Mouse (Mus musculus): ENCODE data around the gene Rps3.

Rps3 gene

DNA sequence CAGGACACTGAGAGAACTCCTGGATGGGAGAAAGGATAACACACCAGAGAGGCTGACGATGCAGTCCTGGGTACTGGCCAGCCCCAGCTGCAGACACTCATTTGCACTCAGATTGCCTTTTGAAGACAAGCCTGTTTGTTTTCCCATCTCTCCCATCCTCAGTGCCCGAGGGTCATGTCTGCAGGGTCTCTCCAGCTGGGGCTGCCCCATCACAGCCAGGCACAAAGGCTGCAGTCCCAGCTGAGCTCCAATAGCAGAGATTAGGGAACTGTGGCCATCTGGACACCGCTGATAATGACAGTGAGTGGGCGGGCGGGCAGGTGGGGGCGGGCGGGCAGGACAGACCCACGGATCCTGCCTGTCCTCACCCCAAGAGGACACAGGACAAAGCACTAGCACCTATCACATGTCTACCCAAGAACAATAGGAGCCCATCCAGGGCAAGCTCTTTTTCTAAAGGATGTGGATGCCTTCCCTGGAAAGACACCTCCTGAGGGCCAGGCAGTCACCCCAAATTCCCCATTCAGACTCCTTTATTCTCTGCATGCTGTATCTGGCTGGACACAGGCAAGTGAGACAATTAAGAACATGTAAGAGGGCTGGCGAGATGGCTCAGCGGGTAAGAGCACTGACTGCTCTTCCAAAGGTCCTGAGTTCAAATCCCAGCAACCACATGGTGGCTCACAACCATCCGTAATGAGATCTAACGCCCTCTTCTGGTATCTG is 8.5 kb downstream of the Rps3 start:
- DNase-seq, result peak; percentile 81

GRCm38 (mm10) chr7:99473638-99474407 is 9.7 kb downstream of the Rps3 start:
- peak; percentile 32 for DNase-seq

- no peak for DNase-seq
Measured at GRCm38 (mm10) chr7:99471578-99471977, 12.0 kb downstream of the Rps3 start.

DNA sequence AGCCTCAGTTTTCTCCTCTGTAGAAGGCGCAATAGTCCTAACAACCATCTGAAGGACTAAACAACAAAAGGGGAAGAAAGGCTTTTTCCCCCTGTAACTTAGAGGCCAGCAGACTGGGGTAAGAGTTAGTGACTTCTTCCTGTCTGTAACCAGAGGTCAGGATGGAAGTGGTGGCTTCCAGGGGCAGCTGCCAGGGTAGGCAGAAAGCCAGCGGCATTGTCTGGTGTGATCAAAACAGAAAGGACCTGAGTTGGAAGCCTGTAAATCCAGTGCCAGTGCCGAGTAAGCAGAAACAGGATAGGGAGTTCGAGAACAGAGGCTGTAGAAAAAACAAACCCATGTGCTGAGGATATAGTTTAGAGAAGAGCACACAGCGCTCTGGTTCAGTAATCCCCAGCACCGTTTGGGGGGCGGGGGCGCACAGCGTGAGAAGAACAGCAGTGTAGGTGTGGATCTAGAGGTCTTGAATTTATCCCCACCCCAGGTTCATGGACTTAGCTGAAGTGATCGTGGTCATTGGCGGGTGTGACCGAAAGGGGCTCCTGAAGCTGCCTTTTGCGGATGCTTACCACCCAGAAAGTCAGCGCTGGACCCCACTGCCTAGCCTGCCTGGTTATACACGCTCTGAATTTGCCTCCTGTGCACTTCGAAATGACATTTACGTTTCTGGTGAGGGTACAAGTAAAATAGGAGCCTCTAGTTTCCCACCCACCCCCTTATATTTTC is 13.7 kb downstream of the Rps3 start:
- DNase-seq, result peak; percentile 60

DNA sequence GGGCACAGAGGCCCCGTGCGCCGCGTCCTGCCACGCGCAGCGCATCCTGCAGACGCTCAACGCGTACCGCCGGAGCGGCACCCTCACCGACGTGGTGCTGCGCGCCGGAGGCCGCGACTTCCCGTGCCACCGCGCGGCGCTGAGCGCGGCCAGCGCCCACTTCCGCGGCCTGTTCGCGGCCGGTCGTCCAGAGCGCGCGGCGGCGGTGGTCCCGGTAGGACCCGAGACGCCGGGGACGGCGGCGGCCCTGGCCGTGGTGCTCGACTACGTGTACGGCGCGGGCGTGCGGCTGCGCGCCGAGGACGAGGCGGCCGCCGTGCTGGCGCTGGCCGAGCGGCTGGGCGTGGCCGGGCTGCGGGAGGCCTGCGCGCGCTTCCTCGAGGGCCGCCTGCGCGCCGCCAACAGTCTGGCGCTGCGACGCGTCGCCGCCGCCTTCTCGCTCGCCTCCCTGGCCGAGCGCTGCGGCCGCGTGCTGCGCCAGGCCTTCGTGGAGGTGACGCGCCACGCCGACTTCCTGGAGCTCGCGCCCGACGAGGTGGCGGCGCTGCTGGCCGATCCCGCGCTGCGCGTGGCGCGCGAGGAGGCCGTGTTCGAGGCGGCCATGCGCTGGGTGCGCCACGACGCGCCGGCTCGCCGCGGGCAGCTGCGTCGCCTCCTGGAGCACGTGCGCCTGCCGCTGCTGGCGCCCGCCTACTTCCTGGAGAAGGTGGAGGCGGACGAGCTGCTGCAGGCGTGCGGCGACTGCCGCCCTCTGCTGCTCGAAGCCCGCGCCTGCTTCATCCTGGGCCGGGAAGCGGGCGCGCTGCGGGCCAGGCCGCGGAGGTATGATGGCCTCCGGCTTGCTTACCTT is 15.0 kb downstream of the Rps3 start:
- peak; percentile 83 for DNase-seq

GRCm38 (mm10) chr7:99467916-99468282 is 15.6 kb downstream of the Rps3 start:
- DNase-seq, result peak; percentile 60

GRCm38 (mm10) chr7:99465811-99466210 is 17.7 kb downstream of the Rps3 start, which contains the start of gene Klhl35:
Gene Klhl35 (plus strand): TSS chr7:99466004.
- peak; percentile 48 for DNase-seq

GRCm38 (mm10) chr7:99463120-99463519 is 20.4 kb downstream of the Rps3 start:
- no peak for DNase-seq

GRCm38 (mm10) chr7:99459888-99460652 is 23.5 kb downstream of the Rps3 start:
- DNase-seq, result no peak

DNA sequence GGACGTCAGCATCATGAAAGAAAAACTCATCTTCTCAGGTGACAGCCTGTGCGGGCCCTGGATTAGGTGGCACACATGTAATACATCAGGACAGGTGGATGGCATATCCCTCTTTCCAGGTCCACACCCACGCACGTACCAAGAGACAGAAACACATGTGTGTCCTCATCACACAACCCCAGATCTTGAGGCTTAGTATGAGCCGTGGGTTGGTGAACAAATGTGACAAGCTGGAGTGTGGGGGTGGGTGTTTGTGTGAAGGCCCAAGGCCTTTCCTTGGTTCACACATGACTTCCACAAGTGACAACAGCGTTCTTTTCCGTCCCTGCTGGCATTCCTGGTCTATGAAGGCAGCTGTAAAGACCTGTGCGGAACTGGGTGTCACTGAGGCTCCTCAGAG is 24.7 kb downstream of the Rps3 start:
- DNase-seq, result peak; percentile 72

- DNase-seq, result no peak
Measured at GRCm38 (mm10) chr7:99454044-99454443, 29.5 kb downstream of the Rps3 start.

GRCm38 (mm10) chr7:99452859-99453258 is 30.7 kb downstream of the Rps3 start:
- DNase-seq, result no peak

DNA sequence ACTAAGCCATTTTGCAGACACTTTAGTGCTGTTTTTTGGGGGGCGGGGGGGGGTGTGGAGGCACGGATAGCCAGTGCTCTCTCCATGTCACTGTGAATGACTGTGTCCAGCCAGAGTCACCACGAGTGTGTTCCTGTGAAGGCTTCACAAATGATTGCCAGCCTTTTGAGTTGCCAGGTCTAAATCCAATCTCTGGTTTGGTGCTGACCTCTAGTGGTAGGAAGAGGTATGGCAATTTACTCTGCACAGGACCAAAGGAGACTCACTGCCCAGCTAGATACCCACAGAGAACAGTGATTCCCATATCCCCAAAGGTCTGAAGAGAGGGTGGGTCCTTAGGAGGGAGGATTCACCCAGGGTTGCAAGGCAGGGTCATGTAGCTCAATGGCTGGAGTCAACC is 32.8 kb downstream of the Rps3 start:
- DNase-seq, result peak; percentile 80

GRCm38 (mm10) chr7:99449751-99450150 is 33.8 kb downstream of the Rps3 start:
- peak; percentile 84 for DNase-seq

DNA sequence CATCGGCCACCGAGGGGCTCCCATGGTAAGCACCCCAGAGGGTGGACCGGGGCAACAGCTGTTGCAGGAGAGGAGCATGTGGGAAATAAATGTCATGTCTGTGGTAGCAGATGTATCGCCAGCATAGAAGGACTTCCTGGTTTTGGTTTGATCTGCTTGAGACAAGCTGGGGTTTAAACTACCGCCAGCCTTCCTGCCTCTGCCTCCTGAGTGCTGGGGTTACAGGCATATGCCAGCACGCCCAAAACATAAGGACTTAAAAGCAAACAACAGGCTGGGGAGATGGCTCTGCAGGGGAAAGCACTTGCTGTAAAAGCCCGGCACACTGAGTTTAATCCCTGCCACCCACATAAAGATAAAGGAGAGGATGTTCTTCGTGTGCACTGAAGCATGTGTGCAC is 34.5 kb downstream of the Rps3 start:
- no peak for DNase-seq

DNA sequence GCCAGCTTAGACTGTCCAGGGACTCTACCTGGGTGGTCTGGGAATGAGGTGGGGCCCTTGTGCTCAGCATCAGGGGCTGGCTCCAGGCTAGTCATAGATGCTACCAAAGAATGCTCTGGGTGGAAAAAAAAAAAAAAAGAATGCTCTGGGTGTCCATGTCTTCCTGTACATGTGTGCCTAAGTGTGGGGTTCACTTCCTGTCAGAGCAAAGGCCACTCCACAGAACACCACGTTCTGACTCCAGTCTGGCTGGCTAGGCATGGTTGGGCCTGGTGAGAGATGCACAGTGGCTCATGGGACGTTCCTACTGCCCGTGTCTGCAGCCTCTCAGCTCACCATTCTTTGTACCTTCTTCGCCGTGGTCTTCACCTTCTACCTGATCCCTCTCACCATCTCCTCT is 34.9 kb downstream of the Rps3 start:
- DNase-seq, result no peak

DNA sequence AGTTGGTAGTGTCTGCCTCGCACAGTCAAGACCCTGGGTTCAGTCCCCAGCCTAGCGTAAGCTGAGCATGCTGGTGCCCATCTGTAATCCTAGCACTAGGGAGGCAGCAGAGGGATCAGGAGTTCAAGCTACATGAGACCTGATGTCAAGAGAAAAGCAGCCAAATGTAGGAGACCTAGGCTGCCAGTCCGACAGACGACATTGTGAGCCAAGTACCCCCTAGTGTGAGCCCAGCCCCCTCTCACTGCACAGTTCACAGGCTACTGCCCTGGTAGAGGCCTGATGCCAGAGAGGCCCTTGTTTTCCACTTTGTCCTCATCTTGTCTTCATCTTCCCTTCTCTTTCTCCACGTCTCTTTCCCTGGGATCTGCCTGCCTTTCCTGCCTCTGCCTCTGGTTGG is 36.2 kb downstream of the Rps3 start:
- no peak for DNase-seq

GRCm38 (mm10) chr7:99445833-99446232 is 37.7 kb downstream of the Rps3 start:
- DNase-seq, result no peak

DNA sequence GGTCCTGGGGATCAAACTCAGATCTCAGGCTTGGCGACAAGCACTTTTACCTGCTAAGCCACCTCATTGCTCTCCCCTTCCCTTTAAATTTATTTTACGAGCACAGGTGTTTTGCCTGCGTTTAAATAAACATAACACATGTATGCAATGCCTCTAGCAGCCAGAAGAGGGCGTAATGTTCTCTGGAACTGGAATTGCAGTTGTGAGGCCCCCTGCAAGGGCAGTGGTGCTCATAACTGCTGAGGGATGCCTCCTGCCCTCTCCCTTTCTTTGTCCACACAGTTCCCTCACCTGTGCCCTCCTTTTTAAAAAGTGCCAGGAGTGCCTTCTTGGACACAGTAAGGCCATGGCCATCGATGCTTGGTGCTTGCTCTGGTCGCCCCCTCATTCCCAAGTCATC is 39.5 kb downstream of the Rps3 start:
- DNase-seq, result no peak

DNA sequence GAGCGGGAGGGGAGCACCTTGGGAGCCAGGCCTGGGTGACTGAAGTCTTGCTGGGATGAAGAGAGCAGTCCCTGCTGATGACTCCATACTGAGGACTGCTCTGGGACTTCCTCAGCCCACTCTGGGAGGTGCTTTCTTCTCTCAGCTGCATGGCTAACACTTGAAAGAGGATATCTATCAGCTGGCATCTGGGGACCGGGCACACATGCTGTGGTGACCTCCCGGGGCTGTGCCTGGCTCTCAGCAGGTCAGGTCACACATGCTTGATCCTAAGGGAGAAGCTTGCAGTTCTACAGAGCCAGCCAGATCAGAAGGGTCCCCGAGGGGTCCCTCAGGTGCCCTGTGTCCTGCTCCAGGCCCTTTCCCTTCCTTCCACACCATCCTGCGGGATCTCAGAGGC is 40.4 kb downstream of the Rps3 start:
- no peak for DNase-seq

DNA sequence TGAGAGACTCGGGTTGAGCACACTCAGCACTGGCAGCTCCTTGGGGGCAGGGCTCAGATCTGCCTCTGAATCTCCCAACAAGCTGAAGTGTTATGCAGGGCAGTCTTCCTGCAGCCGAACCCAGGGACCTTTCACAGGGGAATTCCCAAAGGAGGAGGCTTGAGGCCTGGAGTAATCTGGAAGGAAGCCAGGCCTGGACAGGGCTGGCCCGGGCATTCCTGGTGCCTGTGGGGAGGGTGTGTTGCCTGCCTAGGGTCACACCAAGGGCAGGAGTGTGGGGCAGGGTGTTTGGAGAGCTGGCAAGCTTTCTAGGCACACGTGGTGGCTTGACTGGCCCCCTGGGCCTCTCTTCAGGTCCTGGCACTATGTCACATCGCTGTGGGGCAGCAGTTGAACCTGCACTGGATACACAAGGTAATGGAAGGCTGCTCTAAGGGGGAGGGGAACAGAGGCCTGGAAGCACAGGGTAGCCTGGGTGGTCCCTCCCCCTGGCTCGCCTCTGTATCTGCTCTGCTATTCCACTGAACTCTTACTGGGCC is 41.9 kb downstream of the Rps3 start:
- no peak for DNase-seq

- DNase-seq, result no peak
Measured at GRCm38 (mm10) chr7:99438881-99439280, 44.7 kb downstream of the Rps3 start.

All from layer of hippocampus, adult 9-11 months (tissue).